Mouse (Mus musculus): ENCODE measurements around the gene Hes7.

Hes7 gene

GRCm38 (mm10) chr11:69117737-69118695, 2.2 kb upstream of the Hes7 start:
- DNase-seq (ENCODE audit: low read depth, low spot score), result no peak

DNA sequence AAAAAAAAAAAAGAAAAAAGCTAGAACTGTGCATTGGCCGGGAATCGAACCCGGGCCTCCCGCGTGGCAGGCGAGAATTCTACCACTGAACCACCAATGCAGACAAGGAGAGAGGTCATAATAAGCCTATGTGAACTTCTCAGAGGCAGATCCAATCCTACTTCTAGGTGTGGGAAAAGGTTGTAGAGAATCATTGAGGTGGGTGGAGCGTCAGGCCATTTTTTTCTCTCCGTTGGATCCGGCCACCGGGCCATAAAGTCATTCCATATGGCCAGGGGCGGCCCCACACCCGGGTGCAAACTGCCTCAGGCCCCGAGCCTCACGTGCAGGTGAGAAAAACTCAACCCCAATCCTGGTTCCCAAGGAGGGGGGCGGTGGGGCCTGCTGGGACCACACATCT, 1.4 kb upstream of the Hes7 start:
- peak; percentile 84 for DNase-seq (ENCODE audit: low read depth, low spot score)

- no peak for DNase-seq (ENCODE audit: low read depth, low spot score)
Observed at GRCm38 (mm10) chr11:69119446-69120155, 603 bp upstream of the Hes7 start.

- DNase-seq (ENCODE audit: low read depth, low spot score), result no peak
Observed at GRCm38 (mm10) chr11:69121001-69121740, 967 bp downstream of the Hes7 start.

DNA sequence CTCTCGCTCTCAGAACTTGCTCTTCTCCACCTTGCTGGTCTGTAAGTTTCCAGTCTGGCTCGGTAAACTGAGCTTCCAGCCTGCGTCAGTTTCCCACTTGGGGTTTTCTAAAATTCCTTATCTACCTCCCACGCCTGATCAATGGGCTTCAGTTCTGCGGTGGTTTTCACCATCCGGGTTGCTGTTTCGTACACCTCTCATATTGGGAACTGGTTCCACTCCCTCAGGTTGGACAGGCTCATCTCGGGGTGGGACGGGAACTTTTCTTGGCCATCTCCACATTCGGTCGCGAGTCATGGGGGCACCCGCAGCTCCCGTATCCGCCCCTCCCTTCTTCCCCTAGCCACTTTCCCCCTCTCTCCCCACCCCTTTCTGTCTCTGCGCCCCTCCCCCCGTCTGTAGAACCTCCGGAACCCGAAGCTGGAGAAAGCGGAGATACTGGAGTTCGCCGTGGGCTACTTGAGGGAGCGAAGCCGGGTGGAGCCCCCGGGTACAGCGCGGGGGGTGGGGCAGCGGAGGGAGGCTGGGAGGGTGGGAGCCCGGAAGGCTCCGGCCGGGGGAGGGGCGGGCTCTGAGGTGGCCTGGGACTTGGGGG, 1.6 kb downstream of the Hes7 start:
- no peak for DNase-seq (ENCODE audit: low read depth, low spot score)

GRCm38 (mm10) chr11:69122336-69122951, 2.2 kb downstream of the Hes7 start, which contains the start of gene 9130213A22Rik:
Gene 9130213A22Rik, minus strand, starts transcription at chr11:69122589.
- DNase-seq (ENCODE audit: low read depth, low spot score), result no peak

GRCm38 (mm10) chr11:69123056-69123692, 3.0 kb downstream of the Hes7 start:
- peak; percentile 79 for DNase-seq (ENCODE audit: low read depth, low spot score)

- DNase-seq (ENCODE audit: low read depth, low spot score), result peak; percentile 72
Observed at GRCm38 (mm10) chr11:69123693-69124497, 3.7 kb downstream of the Hes7 start.

DNA sequence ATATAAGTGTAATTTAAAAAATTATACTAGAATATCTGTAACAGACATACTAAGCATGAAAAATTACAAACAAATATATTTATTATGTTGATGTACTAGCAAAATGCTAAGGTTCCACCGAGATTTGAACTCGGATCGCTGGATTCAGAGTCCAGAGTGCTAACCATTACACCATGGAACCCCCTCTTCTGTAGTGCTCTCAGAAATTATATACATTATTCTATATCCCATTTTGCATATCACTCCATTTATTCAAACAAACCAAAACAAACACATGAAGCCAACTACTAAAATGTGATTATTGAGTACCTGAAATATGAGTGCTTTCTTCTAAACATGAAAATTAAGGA, 4.3 kb downstream of the Hes7 start:
- no peak for DNase-seq (ENCODE audit: low read depth, low spot score)

DNA sequence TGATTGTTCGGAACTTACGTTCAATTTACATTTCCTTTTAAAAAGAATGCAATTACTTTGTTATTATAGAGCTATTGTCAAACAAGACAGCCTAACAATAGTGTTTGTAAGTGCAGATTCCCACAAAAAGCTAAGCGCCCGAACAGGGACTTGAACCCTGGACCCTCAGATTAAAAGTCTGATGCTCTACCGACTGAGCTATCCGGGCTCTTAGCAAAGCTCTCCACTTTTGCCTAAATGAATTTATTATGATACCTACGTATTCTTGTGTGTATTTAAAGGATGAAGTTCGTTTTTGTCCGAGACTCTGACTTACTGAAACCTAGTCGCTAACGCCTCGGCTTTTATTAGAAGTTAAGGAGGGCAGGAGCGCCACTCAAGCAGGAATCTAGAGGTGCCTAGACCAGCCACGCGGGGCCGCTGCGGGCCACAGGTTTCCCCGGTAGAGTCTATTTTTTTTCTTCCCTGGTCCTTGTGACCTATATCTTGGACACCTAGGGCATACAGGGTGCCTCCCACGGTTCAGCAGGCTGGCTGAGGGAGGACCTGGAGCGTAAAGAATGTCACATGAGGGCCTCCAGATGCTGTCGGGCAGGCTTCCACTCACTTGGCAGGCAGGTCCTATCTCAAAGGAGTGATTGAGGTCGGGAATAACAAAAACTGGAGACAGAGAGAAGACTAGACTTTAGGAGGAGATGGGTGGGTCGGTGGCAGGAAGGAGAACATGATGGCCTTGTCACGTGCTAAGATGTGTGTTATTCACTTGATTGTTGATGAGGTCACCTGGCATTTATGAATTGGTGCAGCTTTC, 5.0 kb downstream of the Hes7 start:
- DNase-seq (ENCODE audit: low read depth, low spot score), result peak; percentile 78

- DNase-seq (ENCODE audit: low read depth, low spot score), result no peak
Observed at GRCm38 (mm10) chr11:69125852-69125918, 5.5 kb downstream of the Hes7 start, which contains the start of gene Aloxe3. Gene Aloxe3, plus strand, starts transcription at chr11:69125896.

DNA sequence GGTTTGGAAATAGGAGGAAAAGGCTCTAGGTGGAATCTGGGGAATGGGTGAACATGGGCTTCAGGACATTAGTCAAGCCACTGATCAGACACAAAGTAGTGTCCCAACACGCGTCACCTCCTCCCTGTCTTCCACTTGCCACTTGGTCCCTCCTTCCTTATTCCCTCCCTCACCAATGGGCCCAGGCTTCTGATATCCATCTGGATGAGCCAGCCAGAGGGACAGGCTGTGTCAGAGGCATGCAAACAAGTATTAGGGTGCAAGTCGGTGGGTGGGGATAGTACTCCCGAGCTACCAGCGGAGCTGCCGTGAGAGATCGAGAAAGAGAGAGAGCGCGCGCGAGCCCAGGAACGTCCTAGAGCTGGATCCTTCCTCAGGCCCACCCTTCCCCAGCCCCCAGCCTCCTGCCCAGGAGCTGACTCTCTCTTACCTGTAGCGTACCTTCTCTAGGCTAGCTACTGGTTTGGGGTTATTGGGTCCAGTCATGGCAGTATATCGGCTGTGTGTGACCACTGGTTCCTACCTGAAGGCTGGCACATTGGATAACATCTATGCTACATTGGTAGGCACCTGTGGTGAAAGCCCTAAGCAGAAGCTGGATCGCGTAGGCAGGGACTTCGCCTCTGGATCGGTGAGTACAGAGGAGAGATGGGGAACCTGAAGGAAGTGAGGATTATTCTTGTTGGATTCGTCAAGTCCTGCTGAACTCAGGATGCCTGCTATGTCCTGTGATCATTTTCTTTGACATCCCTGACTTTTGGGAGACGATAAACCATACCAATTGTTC, 5.9 kb downstream of the Hes7 start:
- no peak for DNase-seq (ENCODE audit: low read depth, low spot score)

DNA sequence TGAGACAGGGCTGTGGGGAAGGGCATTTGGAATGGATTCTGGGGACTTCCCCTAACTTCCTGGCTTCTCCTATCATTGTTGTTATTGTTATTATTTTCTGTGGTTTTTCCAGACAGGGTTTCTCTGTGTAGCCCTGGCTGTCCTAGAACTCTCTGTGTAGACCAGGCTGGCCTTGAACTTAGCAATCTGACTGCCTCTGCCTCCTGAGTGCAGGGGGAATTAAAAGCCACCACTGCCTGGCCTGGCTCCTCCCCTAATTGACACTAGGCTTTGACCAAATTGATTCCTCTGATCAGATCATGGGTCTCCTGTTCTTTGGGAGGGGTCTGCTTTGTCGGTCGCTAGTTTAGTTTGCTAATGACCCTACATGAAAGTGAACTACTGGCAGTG, 6.5 kb downstream of the Hes7 start:
- DNase-seq (ENCODE audit: low read depth, low spot score), result no peak

- no peak for DNase-seq (ENCODE audit: low read depth, low spot score)
Observed at GRCm38 (mm10) chr11:69128426-69129122, 8.4 kb downstream of the Hes7 start.

DNA sequence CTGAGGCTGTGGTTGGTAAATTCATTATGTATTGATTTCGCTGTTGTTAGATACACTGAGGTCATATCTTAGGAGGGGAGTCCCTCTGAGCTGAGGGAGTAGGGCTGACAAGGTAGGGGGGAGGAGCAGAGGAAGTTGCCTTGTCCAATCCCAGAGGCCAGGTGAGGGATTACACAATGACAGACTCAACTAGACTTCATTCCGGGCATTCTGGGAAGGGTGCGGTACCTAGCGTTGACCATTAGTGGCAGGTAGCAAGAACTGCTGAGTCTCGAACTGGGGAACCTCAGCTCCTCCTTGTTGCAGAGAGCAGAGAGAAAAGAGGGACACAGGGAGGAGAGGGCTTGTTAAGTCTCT, 13.3 kb downstream of the Hes7 start:
- DNase-seq (ENCODE audit: low read depth, low spot score), result no peak

- no peak for DNase-seq (ENCODE audit: low read depth, low spot score)
Observed at GRCm38 (mm10) chr11:69133923-69134621, 13.9 kb downstream of the Hes7 start.

DNA sequence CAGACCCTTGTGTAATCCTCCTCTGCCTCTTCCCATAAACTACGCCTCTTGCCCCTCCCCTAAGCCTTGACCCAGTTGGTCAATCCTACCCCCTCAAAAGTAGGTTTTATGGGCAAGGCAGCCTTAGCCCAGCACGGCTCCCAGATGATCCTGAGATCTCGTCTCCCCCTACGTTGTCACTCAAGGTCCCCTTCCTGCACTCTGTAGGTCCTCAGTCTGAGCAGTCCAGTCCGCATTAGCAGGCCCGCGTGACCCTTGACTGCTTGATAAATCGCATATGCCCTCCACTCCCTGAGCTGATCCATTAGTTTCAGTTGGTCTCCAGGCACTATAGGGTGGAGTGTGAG, 14.4 kb downstream of the Hes7 start:
- DNase-seq (ENCODE audit: low read depth, low spot score), result no peak

DNA sequence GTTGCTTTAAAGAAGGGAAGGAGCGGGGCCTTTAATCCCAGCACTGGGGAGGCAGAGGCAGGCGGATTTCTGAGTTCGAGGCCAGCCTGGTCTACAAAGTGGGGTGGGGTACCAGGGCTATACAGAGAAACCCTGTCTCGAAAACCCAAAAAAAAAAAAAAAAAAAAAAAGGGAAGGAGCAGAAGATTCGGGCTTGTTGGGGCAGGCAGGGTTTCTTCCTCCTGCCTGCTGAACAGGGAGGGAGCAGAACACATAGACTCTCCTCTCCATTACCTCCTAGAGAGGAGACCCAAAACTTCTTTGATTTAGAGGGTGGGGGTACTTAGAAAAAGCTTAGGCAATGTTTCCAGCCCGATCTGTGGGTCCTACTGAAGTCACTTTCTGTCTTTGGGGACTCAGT, 15.2 kb downstream of the Hes7 start:
- no peak for DNase-seq (ENCODE audit: low read depth, low spot score)

Data from retina, adult 2 months (tissue).